Mouse (Mus musculus) hematopoietic stem cell, adult 5-6 weeks (primary cell): ENCODE data around the gene Ddx58. TPM values are rescaled to one million over a fixed set of nuclear protein-coding genes. Genes with fewer than 3 reads are reported as not detected.
A peak's percentile ranks its signal among the peaks of the same experiment; 100 is the strongest.

Experiments used
- ATAC-seq, 2 experiments: fragments of 125-278 bp in 1 of 2; replicated peaks in 1 of 2; 2 replicates each; pipeline ENCODE4 v1.8.0; 2016 to 2017; ENCODE audit warnings: inconsistent platforms in 2 of 2, mild to moderate bottlenecking in 2 of 2, moderate number of reproducible peaks in 2 of 2, low read depth in 1 of 2, moderate TSS enrichment in 1 of 2; ENCODE audit not compliant: low FRiP score in 2 of 2, poor library complexity in 2 of 2, severe bottlenecking in 2 of 2, insufficient read depth in 1 of 2, low TSS enrichment in 1 of 2
- total RNA-seq: library from RNA; stranded (forward); fragments of 172-1452, 232-1000 nt; gene quantifications from 2 replicates; pipeline ENCODE4 v1.2.3, GENCODE M21; 2017

Gene Ddx58
- total RNA-seq, 1 experiment from 2014 or later: 65.7 TPM

GRCm38 (mm10) chr4:40157500-40158223, 82.0 kb downstream of the Ddx58 start:
- ATAC-seq: no peak

- no peak for ATAC-seq
These were observed 82.8 kb downstream of the Ddx58 start for GRCm38 (mm10) chr4:40156582-40157499.

DNA sequence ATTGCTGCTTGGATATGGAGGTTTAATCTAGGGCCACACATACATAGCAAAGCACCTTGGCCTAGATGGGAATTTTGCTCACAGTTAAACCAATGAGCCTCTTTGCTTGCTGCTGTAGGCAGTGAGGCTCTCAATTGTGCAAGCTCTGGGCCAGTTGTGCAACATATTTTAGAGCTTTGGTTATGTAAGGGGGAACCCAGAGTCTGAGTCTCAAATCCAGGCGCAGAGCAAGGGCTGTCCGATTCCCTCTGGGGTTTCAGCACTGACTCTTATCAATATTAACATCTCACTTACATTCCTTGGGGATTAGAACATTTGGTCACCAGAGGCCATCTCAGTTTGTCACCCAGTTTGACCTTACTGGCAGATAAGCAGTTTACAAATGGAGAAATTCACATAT, 83.5 kb downstream of the Ddx58 start:
- peak in 1 of 2 experiments; percentile 34; a peak in 1 of 4 replicates for ATAC-seq

GRCm38 (mm10) chr4:40155467-40155999, 84.1 kb downstream of the Ddx58 start:
- no peak for ATAC-seq

GRCm38 (mm10) chr4:40154751-40155150, 84.9 kb downstream of the Ddx58 start:
- no peak for ATAC-seq

Other genes starting within 250 kb of the Ddx58 start
- gene Aco1, start 96.7 kb downstream of the Ddx58 start, total RNA-seq: 23.7 and 25.0 TPM in 2 replicates
- 11.1 and 50.3 TPM in 2 replicates for gene Smim27, start 29.8 kb upstream of the Ddx58 start, total RNA-seq
- gene Topors, start 30.0 kb upstream of the Ddx58 start, total RNA-seq: 110 and 135 TPM in 2 replicates
- 43.8 and 50.3 TPM in 2 replicates for gene Ndufb6, start 39.6 kb upstream of the Ddx58 start, total RNA-seq
- 1.1 and 1.3 TPM in 2 replicates for gene Tmem215, start 232.4 kb upstream of the Ddx58 start, total RNA-seq